Mouse (Mus musculus): ENCODE measurements around the gene Bcl2a1b. TPM values are rescaled to one million over a fixed set of nuclear protein-coding genes. Genes with fewer than 3 reads are reported as not detected.

Bcl2a1b gene
- total RNA-seq, 1 experiment from 2014 or later = 0.97 TPM

DNA sequence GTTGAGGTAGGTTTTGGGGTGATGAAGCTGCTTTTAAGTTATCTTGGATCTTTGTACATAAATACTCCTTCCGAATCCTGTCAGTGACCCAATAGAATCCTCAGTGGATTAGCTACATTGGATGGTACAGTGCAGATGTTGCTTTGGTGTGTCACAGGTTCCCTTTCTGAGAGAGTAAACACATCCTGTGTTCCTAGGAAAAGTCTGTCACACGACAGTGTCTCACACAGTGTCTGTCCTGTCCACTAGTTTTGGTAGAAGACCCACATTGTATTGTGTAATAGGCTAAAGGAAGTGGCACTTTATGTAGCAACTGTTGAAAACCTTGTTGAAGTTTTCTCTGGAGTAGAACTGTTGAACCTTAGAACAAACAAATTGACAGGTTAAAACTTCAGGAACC is 54.4 kb downstream of the Bcl2a1b start:
- no peak for DNase-seq

DNA sequence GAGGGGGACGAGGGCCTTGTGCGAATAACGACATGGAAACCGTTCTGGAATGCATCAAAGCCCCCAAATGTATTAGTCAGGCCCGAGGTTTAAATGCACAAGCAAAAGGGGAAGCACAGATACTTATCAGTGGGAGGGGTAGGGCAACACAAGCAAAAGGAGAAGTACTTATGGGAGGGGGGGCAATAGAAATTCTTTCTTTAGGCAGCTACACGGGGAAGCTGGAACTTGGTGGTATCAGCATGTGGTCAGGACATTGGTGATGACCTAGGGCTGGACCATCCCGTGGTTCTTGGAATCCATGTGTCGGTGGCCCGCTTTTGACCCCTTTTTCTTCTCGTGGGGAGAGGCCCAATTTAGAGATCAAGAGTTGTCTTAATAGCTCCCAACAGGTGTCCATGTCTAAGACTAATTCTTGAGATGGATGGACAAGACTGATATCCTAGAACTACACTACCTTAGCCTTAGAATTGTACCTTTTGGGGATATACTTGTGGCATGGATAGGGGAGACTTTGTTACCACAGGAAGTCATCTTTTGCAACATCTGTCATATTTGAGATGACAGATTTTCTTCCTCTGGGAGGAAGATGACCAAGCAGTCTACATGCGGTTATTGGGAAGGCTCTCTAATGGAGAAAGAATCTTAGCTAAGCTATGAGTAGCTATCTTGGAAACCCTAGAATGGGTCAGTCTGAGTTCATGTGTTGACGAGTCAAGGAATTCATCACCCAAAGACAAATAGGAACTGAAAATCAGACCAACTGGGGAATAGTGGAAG is 57.7 kb downstream of the Bcl2a1b start:
- DNase-seq = no peak

Other genes starting within 250 kb of the Bcl2a1b start
- gene Bcl2a1a, start 242.3 kb upstream of the Bcl2a1b start, total RNA-seq (2021) = 0.79 TPM in 1 of 2 replicates, not detected in the other
- gene Trim43b, start 106.4 kb upstream of the Bcl2a1b start, total RNA-seq (2021) = 0.21 TPM in 1 of 2 replicates, not detected in the other
- 2.5 TPM in 1 of 2 replicates, not detected in the other for gene Gm29094, start 170 bp downstream of the Bcl2a1b start, total RNA-seq (2021)
- 42.2 and 49.4 TPM in 2 replicates for gene Mthfs, start 11.5 kb downstream of the Bcl2a1b start, total RNA-seq (2021)